Mouse (Mus musculus) heart, embryonic 10.5 days (tissue): ENCODE measurements at regions not wholly inside any gene's neighbourhood (a gene's known extent, or its start where the extent isn't known, plus 50 kb on each side); places are given as distances from the start of the nearest gene placed in this dataset.

Experiments
- DNase-seq: peaks from one replicate; pipeline ENCODE4 v3.0.0-alpha.2; 2017; ENCODE audit warnings: low spot score
- H3K27ac ChIP-seq: fragments of 300-500 bp; sonication (generic); 2 replicates; pipeline ENCODE4 v1.5.1; 2016; ENCODE audit warnings: mild to moderate bottlenecking
- H3K27me3 ChIP-seq: fragments of 300-500 bp; sonication (generic); 2 replicates; pipeline ENCODE4 v1.6.1; 2016; ENCODE audit warnings: mild to moderate bottlenecking; ENCODE audit not compliant: poor library complexity, insufficient read depth, severe bottlenecking
- H3K36me3 ChIP-seq: fragments of 300-500 bp; sonication (generic); 2 replicates; pipeline ENCODE4 v1.6.1; 2016; ENCODE audit warnings: mild to moderate bottlenecking, moderate library complexity
- H3K4me1 ChIP-seq: fragments of 300-500 bp; sonication (generic); 2 replicates; pipeline ENCODE4 v1.6.1; 2016; ENCODE audit warnings: mild to moderate bottlenecking
- H3K4me3 ChIP-seq: fragments of 300-500 bp; sonication (generic); 2 replicates; pipeline ENCODE4 v1.5.1; 2016; ENCODE audit warnings: mild to moderate bottlenecking, moderate library complexity
- H3K9me3 ChIP-seq: fragments of 300-500 bp; sonication (generic); 2 replicates; pipeline ENCODE4 v1.6.1; 2016; ENCODE audit warnings: mild to moderate bottlenecking, moderate library complexity
- WGBS: fragments of 180-500 bp; shearing (Covaris S2); methylation state at CpG from one replicate; pipeline ENCODE4 v1.1.7; 2016; 5-methylcytosine and 5-hydroxymethylcytosine counted together

GRCm38 (mm10) chr1:7950025-7950424, 3142.3 kb downstream of the Gm37988 start:
- Histone ChIP-seq H3K4me3 (no peak overlapping the region), H3K36me3 (no peaks in the 10 kb centered on the region), H3K27me3 (no peaks in the 10 kb centered on the region), H3K27ac (no peak overlapping the region), H3K4me1 (no peaks in the 10 kb centered on the region), H3K9me3 (no peaks in the 10 kb centered on the region)
- WGBS, result 78% methylated on average over 10 of the region's 10 CpGs
- no peak for DNase-seq

DNA sequence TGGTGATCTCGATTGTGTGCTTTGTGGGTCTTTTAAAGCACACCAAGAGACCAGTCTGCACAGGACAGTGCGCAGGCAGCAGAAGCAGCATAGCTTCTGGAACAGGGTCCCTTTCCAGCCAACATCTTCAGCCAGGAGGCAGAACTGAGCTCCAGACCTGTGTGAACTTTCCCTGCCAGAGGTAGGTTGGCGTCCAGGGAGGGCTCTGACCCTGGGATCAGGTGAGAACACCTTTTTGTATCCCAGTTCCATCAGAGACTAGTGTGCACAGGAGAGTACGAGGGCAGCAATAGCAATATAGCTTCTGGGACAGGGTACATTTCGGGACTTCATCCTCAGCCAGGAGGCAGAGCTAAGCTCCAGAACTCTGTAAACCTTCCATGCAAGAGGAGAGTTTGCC, 3148.5 kb downstream of the Gm37988 start:
- Histone ChIP-seq H3K27me3 (no peaks in the 10 kb centered on the region), H3K4me1 (no peaks in the 10 kb centered on the region), H3K4me3 (no peak overlapping the region), H3K36me3 (no peaks in the 10 kb centered on the region), H3K9me3 (no peaks in the 10 kb centered on the region), H3K27ac (no peak overlapping the region)
- 77% methylated on average over 5 of the region's 5 CpGs for WGBS
- DNase-seq, result peak; percentile 66
